Mouse (Mus musculus) midbrain, embryonic 10.5 days (tissue): ENCODE measurements at regions not wholly inside any gene's neighbourhood (a gene's known extent, or its start where the extent isn't known, plus 50 kb on each side); places are given as distances from the start of the nearest gene placed in this dataset. TPM values are rescaled to one million over a fixed set of nuclear protein-coding genes. Genes with fewer than 3 reads are reported as not detected.

Experiments used
- microRNA counts: library from miRNA; unstranded; fragments of <30 nt; microRNA quantifications from one replicate; lab custom pipeline; 2017
- microRNA-seq: library from miRNA; unstranded; fragments of <30 nt; microRNA quantifications from one replicate; pipeline ENCODE4, GENCODE M21; 2017

MicroRNAs encoded in the stretch of these regions (microRNA counts, 519-probe panel; counts per million panel counts)
- not detected for microRNA mmu-miR-2136 (lab: Ali Mortazavi, UCI)

Small RNAs in the stretch of these regions (microRNA-seq; reads per million reads assigned to microRNA genes)
- gene Mir2136 = not detected
